Mouse (Mus musculus) MEL (cell line): ENCODE results near the gene Zdhhc21. TPM values are rescaled to one million over a fixed set of nuclear protein-coding genes. Genes with fewer than 3 reads are reported as not detected.

Source experiments
- DNase-seq: peaks from one replicate; pipeline ENCODE4 v3.0.0; 2011; ENCODE audit warnings: low read depth, low spot score
- H3K27ac ChIP-seq: 2 replicates; pipeline ENCODE4 v1.5.1; 2012; ENCODE audit warnings: low read depth, mild to moderate bottlenecking, control low read depth, low read length, moderate library complexity; ENCODE audit not compliant: control insufficient read depth
- H3K27me3 ChIP-seq, 2 experiments: fragments of 150-350 bp in 1 of 2; sonication (generic) in 1 of 2; 2 replicates each; pipeline ENCODE4 v1.6.1; 2012; ENCODE audit warnings: low read length in 2 of 2, mild to moderate bottlenecking in 2 of 2, improper control_type of control experiment in 1 of 2, moderate library complexity in 1 of 2; ENCODE audit not compliant: insufficient read depth in 2 of 2, control insufficient read depth in 1 of 2
- H3K36me3 ChIP-seq, 2 experiments: 2 replicates each; pipeline ENCODE4 v1.6.1; 2012 to 2014; ENCODE audit warnings: low read length in 2 of 2, improper control_type of control experiment in 1 of 2, inconsistent platforms in 1 of 2, mild to moderate bottlenecking in 1 of 2; ENCODE audit not compliant: insufficient read depth in 2 of 2, control insufficient read depth in 1 of 2
- H3K4me1 ChIP-seq, 2 experiments: fragments of 150-350 bp in 1 of 2; sonication (generic) in 1 of 2; 2 replicates each; pipeline ENCODE4 v1.6.1; 2012; ENCODE audit warnings: low read length in 2 of 2, improper control_type of control experiment in 1 of 2, mild to moderate bottlenecking in 1 of 2; ENCODE audit not compliant: insufficient read depth in 2 of 2, control insufficient read depth in 1 of 2
- H3K4me3 ChIP-seq, 2 experiments: fragments of 150-350 bp in 1 of 2; sonication (generic) in 1 of 2; 2 replicates each; pipeline ENCODE4 v1.5.1; 2012; ENCODE audit warnings: low read depth in 2 of 2, low read length in 2 of 2, mild to moderate bottlenecking in 2 of 2, moderate library complexity in 2 of 2, control low read depth in 1 of 2, improper control_type of control experiment in 1 of 2; ENCODE audit not compliant: control insufficient read depth in 1 of 2, insufficient read depth in 1 of 2
- H3K79me2 ChIP-seq: 2 replicates; pipeline ENCODE4 v1.6.1; 2012; ENCODE audit warnings: mild to moderate bottlenecking, low read length, moderate library complexity; ENCODE audit not compliant: control insufficient read depth, poor library complexity, insufficient read depth
- H3K9ac ChIP-seq: 2 replicates; pipeline ENCODE4 v1.6.1; 2012; ENCODE audit warnings: low read depth, mild to moderate bottlenecking, control low read depth, low read length, moderate library complexity; ENCODE audit not compliant: control insufficient read depth, poor library complexity, severe bottlenecking
- H3K9me3 ChIP-seq: fragments of 150-350 bp; sonication (generic); replicated peaks from 2 replicates; pipeline ENCODE4 v1.6.1; 2012; ENCODE audit warnings: mild to moderate bottlenecking, low read length, improper control_type of control experiment, moderate library complexity; ENCODE audit not compliant: insufficient read depth
- CHD1 ChIP-seq: IDR thresholded peaks from 2 replicates; pipeline ENCODE4 v1.6.1; 2012; ENCODE audit warnings: low read depth, mild to moderate bottlenecking, inconsistent platforms, low read length, improper control_type of control experiment
- CHD2 ChIP-seq: IDR thresholded peaks from 2 replicates; pipeline ENCODE4 v1.6.1; 2011; ENCODE audit warnings: low read length, improper control_type of control experiment
- E2F4 ChIP-seq: IDR thresholded peaks from 2 replicates; pipeline ENCODE4 v1.6.1; 2011; ENCODE audit warnings: low read depth, low read length, improper control_type of control experiment, borderline replicate concordance
- ELF1 ChIP-seq: IDR thresholded peaks from 2 replicates; pipeline ENCODE4 v1.6.1; 2014; ENCODE audit warnings: low read depth, mild to moderate bottlenecking, inconsistent platforms, low read length, improper control_type of control experiment, moderate library complexity
- EP300 ChIP-seq, 2 experiments: IDR thresholded peaks; 2 replicates each; pipeline ENCODE4 v1.6.1; 2011; ENCODE audit warnings: improper control_type of control experiment in 2 of 2, low read length in 2 of 2, low read depth in 1 of 2, mild to moderate bottlenecking in 1 of 2
- ETS1 ChIP-seq: IDR thresholded peaks from 2 replicates; pipeline ENCODE4 v1.6.1; 2012; ENCODE audit warnings: low read depth, mild to moderate bottlenecking, inconsistent platforms, low read length, improper control_type of control experiment, moderate library complexity
- GABPA ChIP-seq: IDR thresholded peaks from 2 replicates; pipeline ENCODE4 v1.6.1; 2012; ENCODE audit warnings: low read depth, mild to moderate bottlenecking, inconsistent platforms, low read length, improper control_type of control experiment, moderate library complexity
- GATA1 ChIP-seq: IDR thresholded peaks from 2 replicates; pipeline ENCODE4 v1.6.1; 2011; ENCODE audit warnings: low read depth, low read length, improper control_type of control experiment
- HCFC1 ChIP-seq: IDR thresholded peaks from 2 replicates; pipeline ENCODE4 v1.6.1; 2012; ENCODE audit warnings: low read depth, mild to moderate bottlenecking, inconsistent platforms, low read length, improper control_type of control experiment, moderate library complexity
- KAT2A ChIP-seq: conservative IDR thresholded peaks from 2 replicates; pipeline ENCODE4 v1.6.1; 2012; ENCODE audit warnings: low read depth, low read length, improper control_type of control experiment, inconsistent platforms
- MAX ChIP-seq: IDR thresholded peaks from 2 replicates; pipeline ENCODE4 v1.6.1; 2011; ENCODE audit warnings: low read length, improper control_type of control experiment
- MAZ ChIP-seq: IDR thresholded peaks from 2 replicates; pipeline ENCODE4 v1.6.1; 2012; ENCODE audit warnings: low read depth, mild to moderate bottlenecking, inconsistent platforms, low read length, improper control_type of control experiment
- MYC ChIP-seq: IDR thresholded peaks from 2 replicates; pipeline ENCODE4 v1.6.1; 2011; ENCODE audit warnings: low read depth, mild to moderate bottlenecking, low read length, improper control_type of control experiment, moderate library complexity
- NELFE ChIP-seq: IDR thresholded peaks from 2 replicates; pipeline ENCODE4 v1.6.1; 2011; ENCODE audit warnings: low read depth, low read length, improper control_type of control experiment
- NRF1 ChIP-seq: IDR thresholded peaks from 2 replicates; pipeline ENCODE4 v1.6.1; 2014; ENCODE audit warnings: low read depth, mild to moderate bottlenecking, inconsistent platforms, low read length, improper control_type of control experiment, moderate library complexity; ENCODE audit not compliant: poor library complexity, insufficient read depth, severe bottlenecking
- POLR2A ChIP-seq, 2 experiments: IDR thresholded peaks; 2 replicates each; pipeline ENCODE4 v1.6.1; 2011 to 2012; ENCODE audit warnings: low read length in 2 of 2, mild to moderate bottlenecking in 2 of 2, control low read depth in 1 of 2, improper control_type of control experiment in 1 of 2, low read depth in 1 of 2, moderate library complexity in 1 of 2; ENCODE audit not compliant: control insufficient read depth in 1 of 2, insufficient read depth in 1 of 2, poor library complexity in 1 of 2
- POLR2AphosphoS2 ChIP-seq: IDR thresholded peaks from 2 replicates; pipeline ENCODE4 v1.6.1; 2011; ENCODE audit warnings: low read length, improper control_type of control experiment
- POLR2AphosphoS5 ChIP-seq: IDR thresholded peaks from 2 replicates; pipeline ENCODE4 v1.6.1; 2012; ENCODE audit warnings: low read depth, borderline replicate concordance, mild to moderate bottlenecking, inconsistent platforms, low read length, moderate library complexity, mixed read lengths
- RAD21 ChIP-seq: IDR thresholded peaks from 2 replicates; pipeline ENCODE4 v1.6.1; 2011; ENCODE audit warnings: mild to moderate bottlenecking, low read depth, low read length, improper control_type of control experiment
- SMC3 ChIP-seq: IDR thresholded peaks from 2 replicates; pipeline ENCODE4 v1.6.1; 2011; ENCODE audit warnings: low read depth, low read length, improper control_type of control experiment
- TAL1 ChIP-seq: IDR thresholded peaks from 2 replicates; pipeline ENCODE4 v1.6.1; 2012; ENCODE audit warnings: mild to moderate bottlenecking, inconsistent platforms, low read length, moderate library complexity, mixed read lengths
- TBP ChIP-seq: IDR thresholded peaks from 2 replicates; pipeline ENCODE4 v1.8.0; 2011; ENCODE audit warnings: low read depth, low read length, improper control_type of control experiment
- TCF12 ChIP-seq: IDR thresholded peaks from 2 replicates; pipeline ENCODE4 v1.6.1; 2014; ENCODE audit warnings: low read depth, mild to moderate bottlenecking, inconsistent platforms, low read length, improper control_type of control experiment, moderate library complexity
- UBTF ChIP-seq: IDR thresholded peaks from 2 replicates; pipeline ENCODE4 v1.6.1; 2012; ENCODE audit warnings: low read depth, mild to moderate bottlenecking, inconsistent platforms, low read length, improper control_type of control experiment, moderate library complexity, borderline replicate concordance; ENCODE audit not compliant: insufficient read depth
- USF1 ChIP-seq: IDR thresholded peaks from 2 replicates; pipeline ENCODE4 v1.6.1; 2014; ENCODE audit warnings: low read depth, mild to moderate bottlenecking, inconsistent platforms, low read length, improper control_type of control experiment, moderate library complexity
- USF2 ChIP-seq, 2 experiments: IDR thresholded peaks; 2 replicates each; pipeline ENCODE4 v1.6.1; 2011 to 2012; ENCODE audit warnings: improper control_type of control experiment in 2 of 2, low read length in 2 of 2, borderline replicate concordance in 1 of 2, inconsistent platforms in 1 of 2, low read depth in 1 of 2, mild to moderate bottlenecking in 1 of 2; ENCODE audit not compliant: insufficient read depth in 1 of 2
- ZC3H11A ChIP-seq: IDR thresholded peaks from 2 replicates; pipeline ENCODE4 v1.6.1; 2012; ENCODE audit warnings: low read depth, mild to moderate bottlenecking, inconsistent platforms, low read length, improper control_type of control experiment
- ZMIZ1 ChIP-seq: IDR thresholded peaks from 2 replicates; pipeline ENCODE4 v1.6.1; 2012; ENCODE audit warnings: low read depth, mild to moderate bottlenecking, inconsistent platforms, low read length, improper control_type of control experiment, moderate library complexity
- ZNF384 ChIP-seq: IDR thresholded peaks from 2 replicates; pipeline ENCODE4 v1.6.1; 2012; ENCODE audit warnings: low read depth, mild to moderate bottlenecking, inconsistent platforms, low read length, improper control_type of control experiment
- polyA plus RNA-seq, 2 experiments: library from polyadenylated mRNA; stranded (reverse) in 1 of 2; unstranded in 1 of 2; fragments of >175 nt in 1 of 2; fragments of >200 nt in 1 of 2; gene quantifications; 2 replicates each; pipeline versions ENCODE4 v1.2.1 to v1.2.4; 2012; ENCODE audit warnings: low replicate concordance in 2 of 2, low read depth in 1 of 2; ENCODE audit not compliant: insufficient read length in 2 of 2, insufficient read depth in 1 of 2, missing spikeins in 1 of 2
- total RNA-seq: library from RNA; depleted of rRNA; stranded (reverse); fragments of 300-350 nt; gene quantifications from 2 replicates; pipeline ENCODE4 v1.2.3, GENCODE M21; 2012

Zdhhc21 gene
- total and polyA plus RNA-seq, 3 experiments: 6.5 to 7.8 TPM; not detected in 1

- Histone ChIP-seq H3K4me3 (no peak overlapping the region), H3K79me2 (no peaks in the 10 kb centered on the region), H3K27me3 (no peaks in the 10 kb centered on the region), H3K9me3 (no peaks in the 10 kb centered on the region), H3K4me1 (peaks cover 7 to 14% of the 10 kb centered on the region in 2 experiments), H3K36me3 (peaks cover 0 to 23% of the 10 kb centered on the region in 2 experiments; a peak in 3 of 4 replicates), H3K9ac (no peak overlapping the region; the same call in 1 of the 2 replicates), H3K27ac (peak overlapping the region; percentile 63)
- TF ChIP-seq ZMIZ1: no peak
- TF ChIP-seq GATA1: peak; percentile 39; the same call in 1 of the 2 replicates
- TF ChIP-seq HCFC1: peak; percentile 48
- TF ChIP-seq TAL1: no peak
- TF ChIP-seq E2F4: no peak
- no peak for TF ChIP-seq ZC3H11A
- 0 out of 2 replicates have a peak, but pooled peaks have one; percentile 21 for TF ChIP-seq TBP
- TF ChIP-seq MAX: no peak
- no peak for TF ChIP-seq SMC3
- peak; percentile 62; the same call in 1 of the 2 replicates for TF ChIP-seq ELF1
- TF ChIP-seq NRF1: no peak
- no peak for TF ChIP-seq CHD1
- TF ChIP-seq ETS1: no peak
- TF ChIP-seq NELFE: no peak; the same call in 1 of the 2 replicates
- no peak for TF ChIP-seq KAT2A
- no peak for TF ChIP-seq USF2 (IDR thresholded peaks at IDR 0.05; ENCODE audit: borderline replicate concordance in 1 of 2, insufficient read depth in 1 of 2, low read depth in 1 of 2, low read length in 2 of 2)
- no peak for TF ChIP-seq USF1
- no peak for TF ChIP-seq CHD2
- TF ChIP-seq POLR2A (IDR thresholded peaks at IDR 0.05; ENCODE audit: control insufficient read depth in 1 of 2, insufficient read depth in 1 of 2, low read depth in 1 of 2, low read length in 2 of 2, poor library complexity in 1 of 2): no peak
- TF ChIP-seq POLR2AphosphoS2: no peak
- TF ChIP-seq EP300 (IDR thresholded peaks at IDR 0.05; ENCODE audit: low read depth in 1 of 2, low read length in 2 of 2): no peak; a peak in 1 of 4 replicates
- no peak for TF ChIP-seq POLR2AphosphoS5
- peak; percentile 82 for DNase-seq
Measured at GRCm38 (mm10) chr4:82817833-82818232, 41.9 kb downstream of the Zdhhc21 start.

- peaks cover 7 to 14% of the 10 kb centered on the region in 2 experiments for H3K4me1 ChIP-seq
- H3K27me3 ChIP-seq: no peaks in the 10 kb centered on the region
- H3K79me2 ChIP-seq: no peaks in the 10 kb centered on the region
- TF ChIP-seq TCF12 (no peak), KAT2A (no peak), ZNF384 (no peak), GABPA (no peak), POLR2AphosphoS5 (no peak), EP300 (IDR thresholded peaks at IDR 0.05; ENCODE audit: low read depth in 1 of 2, low read length in 2 of 2) (no peak), TAL1 (no peak), UBTF (no peak), POLR2AphosphoS2 (no peak), ZMIZ1 (no peak), MAZ (no peak), MYC (no peak), USF1 (no peak), HCFC1 (no peak), NELFE (no peak), RAD21 (no peak)
- H3K9ac ChIP-seq: no peak overlapping the region
- peaks cover 0 to 23% of the 10 kb centered on the region in 2 experiments; a peak in 3 of 4 replicates for H3K36me3 ChIP-seq
- H3K4me3 ChIP-seq: no peak overlapping the region
- DNase-seq: no peak
- H3K27ac ChIP-seq: no peak overlapping the region
- no peaks in the 10 kb centered on the region for H3K9me3 ChIP-seq
Measured at GRCm38 (mm10) chr4:82816351-82816750, 43.4 kb downstream of the Zdhhc21 start.
